Mouse (Mus musculus): ENCODE measurements around the gene Ptpn12.
A peak's percentile ranks its signal among the peaks of the same experiment; 100 is the strongest.

Gene Ptpn12

GRCm38 (mm10) chr5:21055820-21056531, at the start of gene Ptpn12:
Gene Ptpn12, minus strand, starts transcription at chr5:21055911.
- peak; percentile 90 for DNase-seq (ENCODE audit: low spot score)

GRCm38 (mm10) chr5:21091179-21091578, 35.5 kb upstream of the Ptpn12 start:
- no peak for DNase-seq (ENCODE audit: low spot score)

- DNase-seq (ENCODE audit: low spot score): no peak
Measured at GRCm38 (mm10) chr5:21057217-21057616, 1.5 kb upstream of the Ptpn12 start.

- no peak for DNase-seq (ENCODE audit: low spot score)
Measured at GRCm38 (mm10) chr5:21056595-21056994, 884 bp upstream of the Ptpn12 start.

- DNase-seq (ENCODE audit: low spot score): peak; percentile 31
Measured at GRCm38 (mm10) chr5:21055071-21055819, 466 bp downstream of the Ptpn12 start.

- DNase-seq (ENCODE audit: low spot score): peak; percentile 55
Measured at GRCm38 (mm10) chr5:21054472-21055070, 1.1 kb downstream of the Ptpn12 start.

GRCm38 (mm10) chr5:21053571-21054307, 2.0 kb downstream of the Ptpn12 start:
- no peak for DNase-seq (ENCODE audit: low spot score)

GRCm38 (mm10) chr5:21052521-21052920, 3.2 kb downstream of the Ptpn12 start:
- no peak for DNase-seq (ENCODE audit: low spot score)

GRCm38 (mm10) chr5:21050770-21051122, 5.0 kb downstream of the Ptpn12 start:
- no peak for DNase-seq (ENCODE audit: low spot score)

- no peak for DNase-seq (ENCODE audit: low spot score)
Measured at GRCm38 (mm10) chr5:21050061-21050769, 5.5 kb downstream of the Ptpn12 start.

- no peak for DNase-seq (ENCODE audit: low spot score)
Measured at GRCm38 (mm10) chr5:21049006-21049405, 6.7 kb downstream of the Ptpn12 start.

- no peak for DNase-seq (ENCODE audit: low spot score)
Measured at GRCm38 (mm10) chr5:21047114-21047513, 8.6 kb downstream of the Ptpn12 start.

- no peak for DNase-seq (ENCODE audit: low spot score)
Measured at GRCm38 (mm10) chr5:21046150-21047048, 9.3 kb downstream of the Ptpn12 start.

GRCm38 (mm10) chr5:21045462-21045861, 10.2 kb downstream of the Ptpn12 start:
- DNase-seq (ENCODE audit: low spot score): no peak

GRCm38 (mm10) chr5:21038100-21038499, 17.6 kb downstream of the Ptpn12 start:
- no peak for DNase-seq (ENCODE audit: low spot score)

- no peak for DNase-seq (ENCODE audit: low spot score)
Measured at GRCm38 (mm10) chr5:21035689-21036480, 19.8 kb downstream of the Ptpn12 start.

GRCm38 (mm10) chr5:21034388-21034966, 21.2 kb downstream of the Ptpn12 start:
- no peak for DNase-seq (ENCODE audit: low spot score)

- no peak for DNase-seq (ENCODE audit: low spot score)
Measured at GRCm38 (mm10) chr5:21033382-21034056, 22.2 kb downstream of the Ptpn12 start.

GRCm38 (mm10) chr5:21032626-21033025, 23.1 kb downstream of the Ptpn12 start:
- DNase-seq (ENCODE audit: low spot score): no peak
